ENCODE assay signal across 11 mouse cellular contexts in the genomic region with DNA sequence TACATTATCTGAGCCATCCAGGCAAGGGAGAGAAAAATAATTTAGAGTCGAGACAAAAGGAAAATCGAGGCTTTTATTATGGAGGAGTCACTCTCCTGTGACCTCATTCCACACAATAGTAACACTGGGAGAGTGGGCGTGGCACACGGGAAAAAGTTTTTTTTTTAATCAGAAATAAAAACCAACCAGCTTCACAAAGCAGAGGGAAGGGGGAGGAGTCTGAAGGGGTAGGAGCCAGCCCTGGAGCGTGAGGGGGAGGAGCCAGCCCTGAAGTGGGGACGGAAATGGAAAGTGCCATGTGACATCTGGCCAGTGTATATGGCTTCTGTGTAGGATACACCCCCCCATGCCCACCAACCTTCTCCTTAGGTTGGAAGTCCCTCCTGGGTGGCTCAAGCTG. TPM values are rescaled to one million over a fixed set of nuclear protein-coding genes. Genes with fewer than 3 reads are reported as not detected.
DNase-seq lines count a peak whose midpoint lies in the region; ATAC-seq and TF ChIP-seq lines count a peak whose summit lies in the region.
"Had no signal": no experiment of that assay in that cellular context is flagged by ENCODE, and none has a peak within 500 bp of the region (broad histone marks: within the 10 kb centered on the region; RNA-seq: fewer than 3 reads in every experiment).

No protein-coding gene starts in this region.

- 36% methylated on average over 6 of the region's 6 CpGs for WGBS in liver, embryonic 11.5 days

- peak; percentile 56; the same call in 1 of the 2 replicates for ATAC-seq in liver, embryonic 11.5 days (replicated peaks; ENCODE audit: low FRiP score)

- no peaks in the 10 kb centered on the region for H3K27me3 ChIP-seq in testis, adult 2 months (ENCODE audit: control insufficient read depth, insufficient read depth, low read length)
- H3K27me3 ChIP-seq in liver, embryonic 11.5 days (replicated peaks; ENCODE audit: control insufficient read depth, insufficient read depth, low read length): no peaks in the 10 kb centered on the region

- H3K4me2 ChIP-seq in liver, embryonic 11.5 days: no peak overlapping the region
- H3K4me2 ChIP-seq: limb, embryonic 12.5 days had no signal

- H3K4me3 ChIP-seq in testis, adult 2 months (ENCODE audit: control insufficient read depth, low read depth, low read length): no peak overlapping the region
- H3K4me3 ChIP-seq in liver, embryonic 11.5 days (ENCODE audit: low read depth, low read length): no peak overlapping the region
- H3K4me3 ChIP-seq: limb, embryonic 12.5 days had no signal

- H3K9me3 ChIP-seq in liver, embryonic 11.5 days (ENCODE audit: control insufficient read depth, low read length): no peaks in the 10 kb centered on the region
- H3K9me3 ChIP-seq: limb, embryonic 12.5 days had no signal

- H3K27ac ChIP-seq in testis, adult 2 months (ENCODE audit: control insufficient read depth, insufficient read depth, low read depth, low read length): peak overlapping the region; percentile 25
- no peak overlapping the region for H3K27ac ChIP-seq in liver, embryonic 11.5 days (ENCODE audit: low read depth, low read length)

- TF ChIP-seq CTCF in testis, adult 2 months (IDR thresholded peaks at IDR 0.05; ENCODE audit: control insufficient read depth, insufficient read depth, insufficient replicate concordance, low read depth, low read length): no peak

- H3K9ac ChIP-seq in liver, embryonic 11.5 days (ENCODE audit: low read depth, low read length): no peak overlapping the region
- H3K9ac ChIP-seq: limb, embryonic 12.5 days had no signal

- H3K36me3 ChIP-seq in testis, adult 2 months (ENCODE audit: control insufficient read depth, insufficient read depth, low read length): no peaks in the 10 kb centered on the region
- H3K36me3 ChIP-seq in liver, embryonic 11.5 days (ENCODE audit: control insufficient read depth, insufficient read depth, low read length): no peaks in the 10 kb centered on the region
- H3K36me3 ChIP-seq: limb, embryonic 12.5 days had no signal

- peak; percentile 73 for DNase-seq in adrenal gland, postnatal 14 days
- DNase-seq in adrenal gland, postnatal 4 days (ENCODE audit: low spot score in 2 of 2): no peak
- no peak for DNase-seq in testis, postnatal 14 days (ENCODE audit: low spot score)
- no peak for DNase-seq in liver, embryonic 11.5 days (ENCODE audit: low spot score)
- no peak for DNase-seq in spleen, postnatal 10 days (ENCODE audit: low spot score in 2 of 2)
- no peak for DNase-seq in thymus, postnatal 4 days
- DNase-seq in adrenal gland, adult 18-20 months (ENCODE audit: low spot score in 2 of 2): no peak
- DNase-seq: cerebellum, adult 11 months; thymus, postnatal 14 days had no signal

- no peak for TF ChIP-seq POLR2A in testis, adult 2 months (IDR thresholded peaks at IDR 0.05; ENCODE audit: control insufficient read depth, low read depth, low read length)

- H3K4me1 ChIP-seq in testis, adult 2 months (ENCODE audit: control insufficient read depth, insufficient read depth, low read length): peaks cover 24% of the 10 kb centered on the region
- peaks cover 9% of the 10 kb centered on the region; the same call in 1 of the 2 replicates for H3K4me1 ChIP-seq in liver, embryonic 11.5 days (replicated peaks; ENCODE audit: control insufficient read depth, insufficient read depth, low read length)

RNA-seq across cellular contexts. Expression of gene Gadd45b, which starts 18.7 kb away (rescaled TPM):
- 29.8 and 91.3 TPM in 2 replicates for total RNA-seq in adrenal gland, postnatal 14 days (2021)
- total RNA-seq in adrenal gland, postnatal 4 days (2021): 10 to 100 TPM; 10.9 to 11.1 TPM
- polyA plus RNA-seq in testis, adult 2 months (2012; rRNA removed): 7.8 and 9.1 TPM in 2 replicates
- 4.0 and 5.0 TPM in 2 replicates for polyA plus RNA-seq in liver, embryonic 11.5 days (2014; fragmentation: Nextera tagmentation; extraction: Ambion mirVana)
- total RNA-seq in adrenal gland, adult 18-20 months (2021): 10 to 100 TPM; 34.1 to 75.0 TPM

RNA-seq across cellular contexts. Expression of gene Lmnb2, which starts 30.5 kb away (rescaled TPM):
- total RNA-seq in adrenal gland, postnatal 14 days (2021): 14.9 and 15.8 TPM in 2 replicates
- total RNA-seq in adrenal gland, postnatal 4 days (2021): 10 to 100 TPM; 18.5 to 23.1 TPM
- 177 TPM in 2 replicates for polyA plus RNA-seq in testis, adult 2 months (2012; rRNA removed)
- polyA plus RNA-seq in liver, embryonic 11.5 days (2014; fragmentation: Nextera tagmentation; extraction: Ambion mirVana): 16.2 and 18.2 TPM in 2 replicates
- total RNA-seq in adrenal gland, adult 18-20 months (2021): 10 to 100 TPM; 14.1 to 15.2 TPM

RNA-seq across cellular contexts. Expression of gene Timm13, which starts 47.8 kb away (rescaled TPM):
- total RNA-seq in adrenal gland, postnatal 14 days (2021): 252 and 257 TPM in 2 replicates
- 100 to 1,000 TPM; 162 to 179 TPM for total RNA-seq in adrenal gland, postnatal 4 days (2021)
- 76.7 and 104 TPM in 2 replicates for polyA plus RNA-seq in testis, adult 2 months (2012; rRNA removed)
- 396 and 445 TPM in 2 replicates for polyA plus RNA-seq in liver, embryonic 11.5 days (2014; fragmentation: Nextera tagmentation; extraction: Ambion mirVana)
- 100 to 1,000 TPM; 208 to 219 TPM for total RNA-seq in adrenal gland, adult 18-20 months (2021)
